Mouse (Mus musculus) cortical plate, adult 2 months (tissue): ENCODE results near the gene Myo7a.

ENCODE experiments used
- CTCF ChIP-seq: fragments of 200-500 bp; IDR thresholded peaks from 2 replicates; pipeline ENCODE4 v1.5.1; 2011; ENCODE audit warnings: mild to moderate bottlenecking, control low read depth, low read length; ENCODE audit not compliant: insufficient read depth; ENCODE audit errors: extremely low read depth
- POLR2A ChIP-seq: fragments of 200-500 bp; IDR thresholded peaks from 2 replicates; pipeline ENCODE4 v1.6.1; 2011; ENCODE audit warnings: mild to moderate bottlenecking, low read length, control low read depth; ENCODE audit not compliant: insufficient read depth; ENCODE audit errors: extremely low read depth

DNA sequence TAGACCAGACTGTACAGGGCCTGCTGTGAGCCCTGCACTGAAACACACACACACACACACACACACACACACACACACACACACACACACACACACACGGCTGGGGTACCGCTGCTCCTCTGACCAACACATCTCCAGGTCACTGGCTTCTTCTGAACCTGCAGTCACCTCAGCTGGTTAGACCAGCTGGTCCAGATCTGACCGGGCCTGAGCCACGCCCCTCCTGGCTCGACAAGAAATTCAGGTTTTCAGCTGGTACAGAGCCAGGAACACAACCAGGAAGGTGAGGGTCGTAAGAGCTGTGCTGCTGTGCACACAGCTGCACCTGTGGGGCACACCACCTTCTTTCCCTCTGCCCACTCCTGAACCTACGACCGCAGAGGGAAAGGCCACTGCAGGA is 39.2 kb upstream of the Myo7a start:
- no peak for TF ChIP-seq POLR2A
- TF ChIP-seq CTCF = no peak
